Mouse (Mus musculus): ENCODE results near the gene Palld. TPM values are rescaled to one million over a fixed set of nuclear protein-coding genes. Genes with fewer than 3 reads are reported as not detected.
A peak's percentile ranks its signal among the peaks of the same experiment; 100 is the strongest.

Gene Palld
- 70.4 and 74.8 TPM in 2 replicates for polyA plus RNA-seq (2015; fragmentation: Nextera tagmentation; extraction: Ambion mirVana)

- Histone ChIP-seq H3K4me1 (ENCODE audit: control insufficient read depth, insufficient read depth, low read length) (no peaks in the 10 kb centered on the region), H3K9me3 (ENCODE audit: control insufficient read depth, low read length) (no peaks in the 10 kb centered on the region), H3K36me3 (ENCODE audit: control insufficient read depth, insufficient read depth, low read length) (no peaks in the 10 kb centered on the region), H3K27ac (ENCODE audit: low read length) (no peak within 1 kb of the TSS), H3K27me3 (replicated peaks; ENCODE audit: control insufficient read depth, insufficient read depth, low read length) (no peaks in the 10 kb centered on the region), H3K4me3 (ENCODE audit: low read length) (no peak within 1 kb of the TSS), H3K4me2 (ENCODE audit: low read depth, low read length) (no peak within 1 kb of the TSS), H3K9ac (ENCODE audit: low read depth, low read length) (no peak within 1 kb of the TSS)
- WGBS: 87% methylated on average over 5 of the region's 5 CpGs
- ATAC-seq: no peak
Measured at GRCm38 (mm10) chr8:61902521-61902920, at the start of gene Palld. TSS of gene Palld (minus strand) at chr8:61902690.

DNA sequence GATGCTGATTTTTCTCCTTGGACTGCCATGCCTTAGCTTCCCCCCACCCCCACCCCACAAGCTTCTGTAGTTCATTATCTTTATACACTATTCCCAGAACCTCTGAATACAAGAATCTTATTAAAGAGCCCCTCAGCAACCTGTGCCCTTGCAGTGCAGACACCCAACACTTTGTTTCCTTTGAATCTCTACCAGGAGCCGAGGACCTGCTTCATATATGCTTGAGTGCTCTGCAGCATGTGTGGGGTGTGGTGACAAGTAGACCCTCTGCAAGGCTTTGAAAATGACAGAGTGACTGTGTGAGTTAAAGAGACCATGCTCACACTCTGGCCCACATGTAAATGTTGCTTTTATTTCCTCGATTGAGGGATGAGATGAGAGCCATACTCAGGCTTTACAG lies 35.1 kb upstream of the Palld start:
- H3K9ac ChIP-seq (ENCODE audit: low read depth, low read length): no peak overlapping the region
- H3K27ac ChIP-seq (ENCODE audit: low read length): no peak overlapping the region
- H3K4me3 ChIP-seq (ENCODE audit: low read length): no peak overlapping the region
- H3K4me2 ChIP-seq (ENCODE audit: low read depth, low read length): no peak overlapping the region
- H3K4me1 ChIP-seq (ENCODE audit: control insufficient read depth, insufficient read depth, low read length): no peaks in the 10 kb centered on the region
- ATAC-seq: no peak
- no peaks in the 10 kb centered on the region for H3K36me3 ChIP-seq (ENCODE audit: control insufficient read depth, insufficient read depth, low read length)
- H3K27me3 ChIP-seq (replicated peaks; ENCODE audit: control insufficient read depth, insufficient read depth, low read length): no peaks in the 10 kb centered on the region
- 69% methylated on average over 2 of the region's 2 CpGs for WGBS
- no peaks in the 10 kb centered on the region for H3K9me3 ChIP-seq (ENCODE audit: control insufficient read depth, low read length)

GRCm38 (mm10) chr8:61933243-61933642 lies 30.8 kb upstream of the Palld start:
- no peaks in the 10 kb centered on the region for H3K4me1 ChIP-seq (ENCODE audit: control insufficient read depth, insufficient read depth, low read length)
- H3K9me3 ChIP-seq (ENCODE audit: control insufficient read depth, low read length): no peaks in the 10 kb centered on the region
- no peaks in the 10 kb centered on the region for H3K36me3 ChIP-seq (ENCODE audit: control insufficient read depth, insufficient read depth, low read length)
- no peak overlapping the region for H3K9ac ChIP-seq (ENCODE audit: low read depth, low read length)
- H3K4me3 ChIP-seq (ENCODE audit: low read length): no peak overlapping the region
- no peak for ATAC-seq
- no peak overlapping the region for H3K27ac ChIP-seq (ENCODE audit: low read length)
- no peak overlapping the region for H3K4me2 ChIP-seq (ENCODE audit: low read depth, low read length)
- H3K27me3 ChIP-seq (replicated peaks; ENCODE audit: control insufficient read depth, insufficient read depth, low read length): no peaks in the 10 kb centered on the region
- WGBS: 8% methylated on average over 2 of the region's 2 CpGs

GRCm38 (mm10) chr8:61927777-61928494 lies 25.4 kb upstream of the Palld start, which contains the start of gene Ddx60:
TSS of gene Ddx60 (plus strand) at chr8:61928087.
- peak; percentile 72 for ATAC-seq
- peak within 1 kb of the TSS; percentile 56 for H3K4me3 ChIP-seq (ENCODE audit: low read length)
- 0 out of 2 replicates have a peak, but pooled peaks cover 2% of the 10 kb centered on the region for H3K4me1 ChIP-seq (ENCODE audit: control insufficient read depth, insufficient read depth, low read length)
- no peaks in the 10 kb centered on the region for H3K27me3 ChIP-seq (replicated peaks; ENCODE audit: control insufficient read depth, insufficient read depth, low read length)
- H3K9ac ChIP-seq (ENCODE audit: low read depth, low read length): peak within 1 kb of the TSS; percentile 60
- WGBS: 10% methylated on average over 22 of the region's 22 CpGs
- peak within 1 kb of the TSS; percentile 86 for H3K4me2 ChIP-seq (ENCODE audit: low read depth, low read length)
- no peak within 1 kb of the TSS for H3K27ac ChIP-seq (ENCODE audit: low read length)
- no peaks in the 10 kb centered on the region for H3K36me3 ChIP-seq (ENCODE audit: control insufficient read depth, insufficient read depth, low read length)
- no peaks in the 10 kb centered on the region for H3K9me3 ChIP-seq (ENCODE audit: control insufficient read depth, low read length)

GRCm38 (mm10) chr8:61924518-61924917 lies 22.0 kb upstream of the Palld start:
- peak; percentile 75 for ATAC-seq
- H3K9me3 ChIP-seq (ENCODE audit: control insufficient read depth, low read length): no peaks in the 10 kb centered on the region
- H3K27ac ChIP-seq (ENCODE audit: low read length): no peak overlapping the region
- 72% methylated on average over 1 of the region's 1 CpGs for WGBS
- no peak overlapping the region for H3K4me3 ChIP-seq (ENCODE audit: low read length)
- no peak overlapping the region for H3K4me2 ChIP-seq (ENCODE audit: low read depth, low read length)
- no peaks in the 10 kb centered on the region for H3K36me3 ChIP-seq (ENCODE audit: control insufficient read depth, insufficient read depth, low read length)
- 0 out of 2 replicates have a peak, but pooled peaks cover 2% of the 10 kb centered on the region for H3K4me1 ChIP-seq (ENCODE audit: control insufficient read depth, insufficient read depth, low read length)
- H3K9ac ChIP-seq (ENCODE audit: low read depth, low read length): no peak overlapping the region
- H3K27me3 ChIP-seq (replicated peaks; ENCODE audit: control insufficient read depth, insufficient read depth, low read length): no peaks in the 10 kb centered on the region

- H3K36me3 ChIP-seq (ENCODE audit: control insufficient read depth, insufficient read depth, low read length): no peaks in the 10 kb centered on the region
- H3K4me3 ChIP-seq (ENCODE audit: low read length): no peak overlapping the region
- no peaks in the 10 kb centered on the region for H3K27me3 ChIP-seq (replicated peaks; ENCODE audit: control insufficient read depth, insufficient read depth, low read length)
- ATAC-seq: no peak
- H3K4me2 ChIP-seq (ENCODE audit: low read depth, low read length): no peak overlapping the region
- WGBS: 72% methylated on average over 10 of the region's 10 CpGs
- H3K9ac ChIP-seq (ENCODE audit: low read depth, low read length): no peak overlapping the region
- no peak overlapping the region for H3K27ac ChIP-seq (ENCODE audit: low read length)
- 0 out of 2 replicates have a peak, but pooled peaks cover 2% of the 10 kb centered on the region for H3K4me1 ChIP-seq (ENCODE audit: control insufficient read depth, insufficient read depth, low read length)
- no peaks in the 10 kb centered on the region for H3K9me3 ChIP-seq (ENCODE audit: control insufficient read depth, low read length)
Measured at GRCm38 (mm10) chr8:61921454-61922054, 19.1 kb upstream of the Palld start.

- no peak for ATAC-seq
- H3K9me3 ChIP-seq (ENCODE audit: control insufficient read depth, low read length): no peaks in the 10 kb centered on the region
- H3K27me3 ChIP-seq (replicated peaks; ENCODE audit: control insufficient read depth, insufficient read depth, low read length): no peaks in the 10 kb centered on the region
- no peak overlapping the region for H3K9ac ChIP-seq (ENCODE audit: low read depth, low read length)
- no peaks in the 10 kb centered on the region for H3K36me3 ChIP-seq (ENCODE audit: control insufficient read depth, insufficient read depth, low read length)
- H3K27ac ChIP-seq (ENCODE audit: low read length): no peak overlapping the region
- 0 out of 2 replicates have a peak, but pooled peaks cover 2% of the 10 kb centered on the region for H3K4me1 ChIP-seq (ENCODE audit: control insufficient read depth, insufficient read depth, low read length)
- no peak overlapping the region for H3K4me2 ChIP-seq (ENCODE audit: low read depth, low read length)
- H3K4me3 ChIP-seq (ENCODE audit: low read length): no peak overlapping the region
- WGBS: 58% methylated on average over 7 of the region's 7 CpGs
Measured at GRCm38 (mm10) chr8:61920389-61920788, 17.9 kb upstream of the Palld start.

DNA sequence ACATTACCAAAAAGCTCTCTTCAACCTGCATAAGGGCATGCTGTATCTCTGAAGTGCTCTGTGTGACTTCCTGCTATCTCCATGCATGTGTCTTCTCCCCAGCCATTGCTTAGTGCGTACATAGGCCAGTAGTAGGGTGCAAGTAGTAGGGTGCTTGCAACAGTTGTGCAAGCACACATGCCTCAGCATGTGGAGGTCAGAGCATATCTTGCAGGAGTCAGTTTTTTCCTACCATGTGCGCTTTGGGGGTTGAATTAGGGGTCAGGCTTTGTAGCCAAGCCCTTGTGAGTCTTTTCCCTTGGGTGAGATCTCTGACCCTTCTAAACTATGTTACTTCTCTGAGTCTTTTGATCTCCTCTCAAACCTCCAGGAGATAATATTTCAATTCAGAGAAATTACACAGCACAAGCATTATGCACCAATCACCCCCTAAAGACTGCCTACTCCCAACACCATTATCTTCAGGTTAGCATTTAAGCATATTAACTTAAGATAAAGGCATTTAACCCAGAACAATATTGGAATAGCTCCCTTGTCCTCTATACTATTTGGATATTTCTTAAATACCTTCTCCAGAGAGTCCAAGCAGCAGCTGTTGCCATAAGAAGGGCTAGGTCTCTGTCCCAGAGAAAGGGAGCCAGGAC lies 16.8 kb upstream of the Palld start:
- no peak for ATAC-seq
- Histone ChIP-seq H3K36me3 (ENCODE audit: control insufficient read depth, insufficient read depth, low read length) (no peaks in the 10 kb centered on the region), H3K4me1 (ENCODE audit: control insufficient read depth, insufficient read depth, low read length) (no peaks in the 10 kb centered on the region), H3K27me3 (replicated peaks; ENCODE audit: control insufficient read depth, insufficient read depth, low read length) (no peaks in the 10 kb centered on the region), H3K9ac (ENCODE audit: low read depth, low read length) (no peak overlapping the region), H3K4me2 (ENCODE audit: low read depth, low read length) (no peak overlapping the region), H3K4me3 (ENCODE audit: low read length) (no peak overlapping the region), H3K9me3 (ENCODE audit: control insufficient read depth, low read length) (no peaks in the 10 kb centered on the region), H3K27ac (ENCODE audit: low read length) (no peak overlapping the region)
- WGBS: 91% methylated on average over 2 of the region's 2 CpGs

GRCm38 (mm10) chr8:61917287-61917686 lies 14.8 kb upstream of the Palld start:
- Histone ChIP-seq H3K4me1 (ENCODE audit: control insufficient read depth, insufficient read depth, low read length) (no peaks in the 10 kb centered on the region), H3K27ac (ENCODE audit: low read length) (no peak overlapping the region), H3K36me3 (ENCODE audit: control insufficient read depth, insufficient read depth, low read length) (no peaks in the 10 kb centered on the region), H3K9me3 (ENCODE audit: control insufficient read depth, low read length) (no peaks in the 10 kb centered on the region), H3K9ac (ENCODE audit: low read depth, low read length) (no peak overlapping the region), H3K4me3 (ENCODE audit: low read length) (no peak overlapping the region), H3K27me3 (replicated peaks; ENCODE audit: control insufficient read depth, insufficient read depth, low read length) (no peaks in the 10 kb centered on the region), H3K4me2 (ENCODE audit: low read depth, low read length) (no peak overlapping the region)
- WGBS: 69% methylated on average over 4 of the region's 4 CpGs
- ATAC-seq: no peak
